Mouse (Mus musculus): ENCODE results near the gene Pctp. TPM values are rescaled to one million over a fixed set of nuclear protein-coding genes. Genes with fewer than 3 reads are reported as not detected.
A peak's percentile ranks its signal among the peaks of the same experiment; 100 is the strongest.

Pctp gene
- total and polyA plus RNA-seq, 3 experiments: 6.4 to 10.2 TPM; not detected in 1

DNA sequence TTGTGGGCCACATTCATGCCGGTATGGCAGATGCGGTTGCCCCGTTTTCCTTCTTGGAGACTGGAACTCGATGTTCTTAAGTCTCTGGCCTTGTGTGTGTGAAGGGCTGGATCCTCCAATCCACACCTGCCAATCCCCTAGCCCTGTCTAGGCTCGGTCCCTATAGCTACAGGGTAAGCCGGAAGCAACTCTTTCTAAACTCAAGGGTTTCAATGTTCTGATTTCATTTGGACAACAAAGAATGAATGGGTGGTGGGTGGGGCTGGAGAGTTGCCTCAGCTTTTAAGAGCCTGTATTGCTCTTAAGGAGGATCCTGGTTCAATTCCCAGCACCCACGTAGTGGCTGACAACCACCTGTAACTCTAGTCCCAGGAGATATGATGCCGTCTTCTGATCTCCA lies 16.2 kb downstream of the Pctp start:
- Histone ChIP-seq H3K27me3 (ENCODE audit: control insufficient read depth in 1 of 2, insufficient read depth in 2 of 2, low read length in 2 of 2) (no peaks in the 10 kb centered on the region), H3K9me3 (replicated peaks; ENCODE audit: insufficient read depth, low read length) (no peaks in the 10 kb centered on the region), H3K36me3 (ENCODE audit: control insufficient read depth in 1 of 2, insufficient read depth in 2 of 2, low read length in 2 of 2) (peaks cover 0 to 41% of the 10 kb centered on the region in 2 experiments; a peak in 2 of 4 replicates), H3K4me1 (ENCODE audit: control insufficient read depth in 1 of 2, insufficient read depth in 2 of 2, low read length in 2 of 2) (peaks cover 20 to 45% of the 10 kb centered on the region in 2 experiments), H3K4me3 (ENCODE audit: control insufficient read depth in 1 of 2, insufficient read depth in 1 of 2, low read depth in 2 of 2, low read length in 2 of 2) (no peak overlapping the region), H3K79me2 (ENCODE audit: control insufficient read depth, insufficient read depth, low read length, poor library complexity) (no peaks in the 10 kb centered on the region), H3K9ac (ENCODE audit: control insufficient read depth, low read depth, low read length, poor library complexity, severe bottlenecking) (no peak overlapping the region), H3K27ac (ENCODE audit: control insufficient read depth, low read depth, low read length) (peak overlapping the region; percentile 98; the same call in 1 of the 2 replicates)
- no peak for TF ChIP-seq POLR2AphosphoS2 (IDR thresholded peaks at IDR 0.05; ENCODE audit: low read length)
- TF ChIP-seq UBTF (IDR thresholded peaks at IDR 0.05; ENCODE audit: borderline replicate concordance, insufficient read depth, low read depth, low read length): no peak
- TF ChIP-seq ZKSCAN1 (IDR thresholded peaks at IDR 0.05; ENCODE audit: low read depth, low read length): no peak
- TF ChIP-seq KAT2A (conservative IDR thresholded peaks at IDR 0.05; ENCODE audit: low read depth, low read length): no peak
- no peak for TF ChIP-seq CHD1 (IDR thresholded peaks at IDR 0.05; ENCODE audit: low read depth, low read length)
- no peak for TF ChIP-seq GATA1 (IDR thresholded peaks at IDR 0.05; ENCODE audit: low read depth, low read length)
- no peak for TF ChIP-seq CTCF (IDR thresholded peaks at IDR 0.05 in 2 of 3, conservative IDR thresholded peaks at IDR 0.05 in 1 of 3; ENCODE audit: control insufficient read depth in 1 of 3, insufficient read depth in 1 of 3, low read depth in 2 of 3, low read length in 3 of 3, poor library complexity in 1 of 3, severe bottlenecking in 1 of 3)
- no peak for TF ChIP-seq SMC3 (IDR thresholded peaks at IDR 0.05; ENCODE audit: low read depth, low read length)
- TF ChIP-seq MYC (IDR thresholded peaks at IDR 0.05; ENCODE audit: low read depth, low read length): no peak
- no peak for TF ChIP-seq SIN3A (IDR thresholded peaks at IDR 0.05; ENCODE audit: low read length)
- no peak for TF ChIP-seq POLR2AphosphoS5 (IDR thresholded peaks at IDR 0.05; ENCODE audit: borderline replicate concordance, low read depth, low read length)
- TF ChIP-seq GABPA (IDR thresholded peaks at IDR 0.05; ENCODE audit: low read depth, low read length): no peak
- DNase-seq (ENCODE audit: low read depth, low spot score): no peak

GRCm38 (mm10) chr11:89985200-89986187 lies 17.2 kb downstream of the Pctp start:
- peak; percentile 96 for DNase-seq (ENCODE audit: low read depth, low spot score)
- Histone ChIP-seq H3K79me2 (ENCODE audit: control insufficient read depth, insufficient read depth, low read length, poor library complexity) (no peaks in the 10 kb centered on the region), H3K4me1 (ENCODE audit: control insufficient read depth in 1 of 2, insufficient read depth in 2 of 2, low read length in 2 of 2) (peaks cover 20 to 52% of the 10 kb centered on the region in 2 experiments), H3K36me3 (ENCODE audit: control insufficient read depth in 1 of 2, insufficient read depth in 2 of 2, low read length in 2 of 2) (peaks cover 0 to 51% of the 10 kb centered on the region in 2 experiments; a peak in 2 of 4 replicates), H3K27ac (ENCODE audit: control insufficient read depth, low read depth, low read length) (peak overlapping the region; percentile 98), H3K9me3 (replicated peaks; ENCODE audit: insufficient read depth, low read length) (no peaks in the 10 kb centered on the region), H3K27me3 (ENCODE audit: control insufficient read depth in 1 of 2, insufficient read depth in 2 of 2, low read length in 2 of 2) (no peaks in the 10 kb centered on the region), H3K4me3 (ENCODE audit: control insufficient read depth in 1 of 2, insufficient read depth in 1 of 2, low read depth in 2 of 2, low read length in 2 of 2) (peak overlapping the region; percentile 3 to 12; a peak in 2 of 4 replicates), H3K9ac (ENCODE audit: control insufficient read depth, low read depth, low read length, poor library complexity, severe bottlenecking) (peak overlapping the region; percentile 59)
- peak; percentile 98 for TF ChIP-seq MYB (IDR thresholded peaks at IDR 0.05; ENCODE audit: low read depth, low read length)
- TF ChIP-seq ZC3H11A (IDR thresholded peaks at IDR 0.05; ENCODE audit: low read depth, low read length): 0 out of 2 replicates have a peak, but pooled peaks have one; percentile 2
- TF ChIP-seq GABPA (IDR thresholded peaks at IDR 0.05; ENCODE audit: low read depth, low read length): peak; percentile 97
- TF ChIP-seq JUND (IDR thresholded peaks at IDR 0.05; ENCODE audit: low read depth, low read length): peak; percentile 70; the same call in 1 of the 2 replicates
- peak; percentile 84 for TF ChIP-seq TBP (IDR thresholded peaks at IDR 0.05; ENCODE audit: low read depth, low read length)
- TF ChIP-seq CTCF (IDR thresholded peaks at IDR 0.05 in 2 of 3, conservative IDR thresholded peaks at IDR 0.05 in 1 of 3; ENCODE audit: control insufficient read depth in 1 of 3, insufficient read depth in 1 of 3, low read depth in 2 of 3, low read length in 3 of 3, poor library complexity in 1 of 3, severe bottlenecking in 1 of 3): no peak
- no peak for TF ChIP-seq MXI1 (IDR thresholded peaks at IDR 0.05; ENCODE audit: low read depth, low read length)
- TF ChIP-seq MAX (IDR thresholded peaks at IDR 0.05; ENCODE audit: low read length): no peak
- no peak; the same call in 1 of the 2 replicates for TF ChIP-seq ZKSCAN1 (IDR thresholded peaks at IDR 0.05; ENCODE audit: low read depth, low read length)
- no peak for TF ChIP-seq CHD2 (IDR thresholded peaks at IDR 0.05; ENCODE audit: low read length)
- peak; percentile 75 for TF ChIP-seq TCF12 (IDR thresholded peaks at IDR 0.05; ENCODE audit: low read depth, low read length)
- TF ChIP-seq SMC3 (IDR thresholded peaks at IDR 0.05; ENCODE audit: low read depth, low read length): no peak
- TF ChIP-seq RAD21 (IDR thresholded peaks at IDR 0.05; ENCODE audit: low read depth, low read length): no peak
- TF ChIP-seq MAZ (IDR thresholded peaks at IDR 0.05; ENCODE audit: low read depth, low read length): no peak
- no peak for TF ChIP-seq HCFC1 (IDR thresholded peaks at IDR 0.05; ENCODE audit: low read depth, low read length)
- no peak for TF ChIP-seq NRF1 (IDR thresholded peaks at IDR 0.05; ENCODE audit: insufficient read depth, low read depth, low read length, poor library complexity, severe bottlenecking)
- no peak for TF ChIP-seq UBTF (IDR thresholded peaks at IDR 0.05; ENCODE audit: borderline replicate concordance, insufficient read depth, low read depth, low read length)
- peak; percentile 89 for TF ChIP-seq RCOR1 (IDR thresholded peaks at IDR 0.05; ENCODE audit: low read depth, low read length)
- peak; percentile 50 for TF ChIP-seq GATA1 (IDR thresholded peaks at IDR 0.05; ENCODE audit: low read depth, low read length)
- TF ChIP-seq POLR2A (IDR thresholded peaks at IDR 0.05; ENCODE audit: control insufficient read depth in 1 of 2, insufficient read depth in 1 of 2, low read depth in 1 of 2, low read length in 2 of 2, poor library complexity in 1 of 2): peak in 1 of 2 experiments; percentile 81; a peak in 2 of 4 replicates
- TF ChIP-seq TAL1 (IDR thresholded peaks at IDR 0.05; ENCODE audit: low read length): no peak
- TF ChIP-seq BHLHE40 (IDR thresholded peaks at IDR 0.05; ENCODE audit: borderline replicate concordance, low read depth, low read length): no peak
